ENCODE assay signal across 25 mouse cellular contexts in genomic region chr12:15837566-15837965, GRCm38 (mm10).
"Had no signal": no experiment of that assay in that cellular context is flagged by ENCODE, and none has a peak within 500 bp of the region (broad histone marks: within the 10 kb centered on the region; RNA-seq: fewer than 3 reads in every experiment).

No protein-coding gene starts in this region.

- H3K4me1 ChIP-seq: heart, embryonic 13.5 days; heart, embryonic 15.5 days; hindbrain, embryonic 10.5 days; hindbrain, embryonic 12.5 days; intestine, embryonic 15.5 days; kidney, embryonic 15.5 days; limb, embryonic 13.5 days; limb, embryonic 15.5 days; liver, embryonic 12.5 days had no signal

- H3K27me3 ChIP-seq: heart, embryonic 13.5 days; heart, embryonic 15.5 days; hindbrain, embryonic 12.5 days; intestine, embryonic 15.5 days; kidney, embryonic 15.5 days; limb, embryonic 13.5 days; limb, embryonic 15.5 days; liver, embryonic 12.5 days had no signal

- H3K4me2 ChIP-seq: heart, embryonic 11.5 days; heart, embryonic 13.5 days; heart, embryonic 15.5 days; hindbrain, embryonic 12.5 days; hindbrain, embryonic 14.5 days; intestine, embryonic 15.5 days; kidney, embryonic 15.5 days; limb, embryonic 13.5 days; limb, embryonic 15.5 days; liver, embryonic 12.5 days had no signal

- H3K9me3 ChIP-seq: heart, embryonic 13.5 days; heart, embryonic 15.5 days; hindbrain, embryonic 10.5 days; hindbrain, embryonic 12.5 days; intestine, embryonic 15.5 days; kidney, embryonic 15.5 days; limb, embryonic 13.5 days; limb, embryonic 15.5 days; liver, embryonic 12.5 days had no signal

- H3K9ac ChIP-seq: heart, embryonic 13.5 days; heart, embryonic 15.5 days; hindbrain, embryonic 12.5 days; hindbrain, embryonic 14.5 days; intestine, embryonic 15.5 days; kidney, embryonic 15.5 days; limb, embryonic 13.5 days; limb, embryonic 15.5 days; liver, embryonic 12.5 days; liver, embryonic 14.5 days had no signal

- DNase-seq: gastrocnemius, adult 2 months; gastrocnemius, postnatal 10 days; gastrocnemius, postnatal 25 days; heart, adult 2 months; heart, postnatal 4 days; kidney, adult 2 months; kidney, adult 9 months; kidney, postnatal 14 days; kidney, postnatal 36 days; layer of hippocampus, adult 9-11 months; layer of hippocampus, postnatal 36 days; left cerebral cortex, postnatal 4 days had no signal

- H3K27ac ChIP-seq: gastrocnemius, adult 2 months; heart, adult 2 months; heart, embryonic 13.5 days; heart, embryonic 15.5 days; hindbrain, embryonic 10.5 days; hindbrain, embryonic 12.5 days; hindbrain, embryonic 14.5 days; intestine, embryonic 15.5 days; kidney, embryonic 15.5 days; kidney, postnatal 0 days; limb, embryonic 13.5 days; limb, embryonic 15.5 days; liver, embryonic 12.5 days; liver, embryonic 14.5 days had no signal

- H3K4me3 ChIP-seq: gastrocnemius, adult 2 months; heart, adult 2 months; heart, embryonic 13.5 days; heart, embryonic 15.5 days; hindbrain, embryonic 10.5 days; hindbrain, embryonic 12.5 days; intestine, embryonic 15.5 days; kidney, embryonic 15.5 days; limb, embryonic 13.5 days; limb, embryonic 15.5 days; liver, embryonic 12.5 days had no signal

- H3K36me3 ChIP-seq: heart, embryonic 13.5 days; heart, embryonic 15.5 days; hindbrain, embryonic 10.5 days; hindbrain, embryonic 12.5 days; intestine, embryonic 15.5 days; kidney, embryonic 15.5 days; limb, embryonic 13.5 days; limb, embryonic 15.5 days; liver, embryonic 12.5 days had no signal
